Mouse (Mus musculus): ENCODE results near the gene Arrdc1.
"Not testable (repeated sequence)": the region's sequence is repeated elsewhere in the genome, so short reads cannot be mapped to it uniquely, and the experiment has no call there.

The Arrdc1 gene

DNA sequence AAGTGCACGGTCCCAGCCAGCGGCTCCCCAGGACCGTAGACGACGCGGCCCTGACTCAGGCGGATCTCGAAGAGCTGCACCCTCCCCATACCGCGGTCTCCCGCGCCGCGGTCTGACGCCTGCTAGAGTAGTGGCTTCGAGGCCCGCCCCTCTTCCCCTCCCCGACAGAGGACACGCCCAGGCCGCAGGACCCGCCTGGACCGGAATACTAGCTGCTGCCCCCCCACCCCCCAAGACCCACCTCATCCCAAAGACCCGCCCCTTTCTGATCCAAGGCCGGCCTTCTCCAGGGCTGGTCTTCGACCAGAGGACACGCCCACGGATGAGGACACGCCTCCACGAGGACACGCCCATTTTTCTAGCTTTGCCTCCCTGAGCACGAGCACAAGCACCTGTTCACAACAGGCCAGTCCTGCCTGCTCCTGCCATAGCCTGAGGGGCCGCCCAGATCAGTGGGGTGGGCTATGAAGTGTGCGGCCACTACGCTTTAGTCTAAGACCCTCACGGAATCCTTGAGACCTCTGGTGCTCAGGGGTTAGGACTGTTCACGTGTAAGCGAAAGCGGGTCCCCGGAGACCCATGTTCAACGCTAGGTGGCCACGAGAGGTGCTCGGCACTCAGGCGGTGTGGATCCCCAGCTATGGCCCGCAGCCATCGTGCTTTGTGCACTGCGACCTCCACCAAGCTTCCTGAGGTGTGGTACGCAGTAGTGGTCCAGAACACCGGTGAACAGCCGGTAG lies at the start of gene Arrdc1:
Gene Arrdc1 (minus strand): TSS at position 196 of the 740 bp plus-strand sequence.
- peak; percentile 98 for DNase-seq (ENCODE audit: low spot score)

DNA sequence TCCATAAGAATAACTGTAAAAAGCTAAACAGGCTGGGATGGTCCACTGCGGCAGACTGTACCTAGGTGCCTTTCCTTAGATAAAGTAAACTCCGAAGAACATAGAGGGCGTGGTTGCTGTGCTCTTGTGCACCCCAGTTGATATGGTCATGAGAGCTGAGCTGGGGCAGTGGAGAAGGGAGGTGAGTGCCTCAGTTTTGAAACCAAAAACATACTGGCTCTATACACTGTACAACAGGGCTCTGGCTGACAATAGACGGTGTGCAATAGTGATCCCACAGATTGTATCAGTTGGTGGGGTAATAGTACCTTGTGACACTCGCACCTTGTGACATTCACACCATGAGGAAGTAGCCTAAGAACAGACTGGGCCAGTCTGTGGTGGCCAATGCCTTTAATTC lies 41.9 kb upstream of the Arrdc1 start:
- no peak for DNase-seq (ENCODE audit: low spot score)

DNA sequence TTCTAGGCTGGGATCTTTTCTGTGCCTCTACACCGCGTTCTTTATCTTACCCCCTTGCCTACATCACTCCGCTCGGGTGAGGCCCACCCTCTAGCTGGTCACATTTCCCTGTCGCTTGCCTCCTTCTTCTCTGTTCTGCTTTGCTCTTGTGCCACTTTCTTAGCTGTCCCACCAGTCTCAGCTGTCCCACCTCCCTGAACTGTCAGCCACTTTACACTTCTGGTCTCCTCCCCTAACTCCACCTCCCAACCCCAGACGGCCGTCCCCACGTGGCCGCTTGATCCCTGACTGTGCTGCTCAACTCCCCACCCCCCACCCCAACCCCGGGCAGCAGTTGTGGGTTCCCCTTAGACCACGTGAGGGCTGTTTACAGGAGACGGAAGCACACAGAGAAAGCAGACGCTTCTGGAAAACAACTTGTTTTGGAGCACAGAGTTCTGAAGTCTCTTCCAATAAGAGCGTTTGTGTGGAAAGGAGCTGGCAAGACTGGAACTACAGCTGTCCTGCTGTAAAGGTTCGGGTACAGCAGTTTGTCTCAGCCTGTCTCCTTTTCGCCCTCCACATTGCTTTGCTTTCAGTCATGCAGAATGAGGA lies 40.7 kb upstream of the Arrdc1 start, which contains the start of gene Pnpla7:
Gene Pnpla7 (plus strand): TSS at position 330 of the 594 bp plus-strand sequence.
- DNase-seq (ENCODE audit: low spot score), result peak; percentile 87

DNA sequence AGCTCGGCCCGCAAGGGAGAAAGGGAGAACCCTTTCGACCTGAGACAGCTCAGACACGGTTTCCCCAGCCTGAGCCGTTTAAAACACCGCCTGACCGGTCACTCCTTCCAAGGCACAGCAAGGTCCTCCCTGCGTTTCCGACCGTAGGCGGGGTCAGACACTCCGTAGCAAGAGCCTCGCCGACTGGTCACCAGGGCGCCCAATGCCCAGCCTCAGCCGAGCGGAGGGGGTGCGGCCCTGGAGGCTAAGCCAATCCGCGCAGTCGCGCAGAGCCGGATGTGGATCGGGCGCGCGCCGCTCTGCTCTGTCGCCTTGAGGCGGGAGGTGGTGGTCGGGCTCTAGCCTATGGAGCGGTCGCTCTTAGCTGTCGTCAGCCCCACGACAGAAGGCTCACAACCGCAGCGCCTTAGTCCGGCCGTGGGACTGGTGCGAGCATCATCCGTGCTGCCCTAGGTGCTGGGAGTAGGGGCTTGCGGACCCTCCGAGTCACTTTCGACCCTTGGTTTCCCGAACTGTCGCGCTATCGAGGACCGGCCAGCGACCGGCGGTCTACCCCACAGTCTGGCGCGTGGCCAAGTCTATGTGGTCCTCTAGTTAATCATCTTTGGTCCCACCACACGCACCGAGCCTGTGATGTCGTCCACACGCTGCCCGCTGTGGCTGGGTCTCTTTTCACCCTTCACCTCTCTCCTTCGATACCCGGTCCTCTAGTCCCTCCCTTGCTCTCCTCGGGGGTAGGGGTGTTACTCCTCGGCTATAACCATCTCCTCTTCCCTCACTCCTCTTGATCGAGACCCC lies 40.1 kb upstream of the Arrdc1 start, which contains the start of gene Mrpl41:
Gene Mrpl41 (minus strand): TSS at position 193 of the 798 bp plus-strand sequence.
- DNase-seq (ENCODE audit: low spot score), result peak; percentile 99

DNA sequence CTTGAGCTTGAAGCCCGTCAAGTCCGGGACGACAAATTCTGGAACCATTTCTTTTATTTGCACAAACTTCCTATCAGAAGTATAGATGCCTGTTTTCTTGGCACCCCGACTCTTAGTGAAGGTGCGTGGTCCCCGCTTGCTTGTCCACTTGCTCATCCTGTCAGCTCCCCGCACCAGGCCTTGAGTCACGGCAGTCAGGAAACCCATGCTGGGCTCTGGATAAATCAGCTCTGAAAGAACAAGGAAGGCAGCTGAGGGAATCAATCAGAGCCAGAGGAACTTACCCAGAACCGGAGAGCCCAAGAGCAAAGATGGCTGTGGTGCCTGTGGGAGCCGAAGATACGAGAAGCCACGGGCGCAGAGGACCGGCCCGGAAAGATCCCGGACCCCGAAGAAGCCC lies 39.4 kb upstream of the Arrdc1 start:
- DNase-seq (ENCODE audit: low spot score), result not testable (repeated sequence)

DNA sequence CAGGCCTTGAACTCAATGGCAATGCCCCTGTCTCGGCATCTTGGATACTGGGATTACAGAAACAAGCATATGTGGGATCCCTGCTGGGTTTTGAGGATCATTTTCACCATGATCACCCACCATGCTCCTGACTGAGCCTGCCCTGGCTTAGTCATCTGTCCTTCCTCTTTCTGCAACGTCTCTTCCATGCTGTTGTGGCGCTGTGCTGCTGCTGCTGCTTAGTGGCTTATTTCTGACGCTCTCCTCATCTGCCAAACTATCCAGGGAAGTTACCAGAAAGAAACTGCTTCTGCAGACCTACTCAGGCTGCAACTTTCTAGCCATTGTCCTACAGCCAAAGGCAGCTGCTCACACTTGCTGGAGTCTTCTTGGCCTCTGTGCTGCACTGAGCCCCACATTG lies 35.3 kb upstream of the Arrdc1 start:
- DNase-seq (ENCODE audit: low spot score), result no peak

DNA sequence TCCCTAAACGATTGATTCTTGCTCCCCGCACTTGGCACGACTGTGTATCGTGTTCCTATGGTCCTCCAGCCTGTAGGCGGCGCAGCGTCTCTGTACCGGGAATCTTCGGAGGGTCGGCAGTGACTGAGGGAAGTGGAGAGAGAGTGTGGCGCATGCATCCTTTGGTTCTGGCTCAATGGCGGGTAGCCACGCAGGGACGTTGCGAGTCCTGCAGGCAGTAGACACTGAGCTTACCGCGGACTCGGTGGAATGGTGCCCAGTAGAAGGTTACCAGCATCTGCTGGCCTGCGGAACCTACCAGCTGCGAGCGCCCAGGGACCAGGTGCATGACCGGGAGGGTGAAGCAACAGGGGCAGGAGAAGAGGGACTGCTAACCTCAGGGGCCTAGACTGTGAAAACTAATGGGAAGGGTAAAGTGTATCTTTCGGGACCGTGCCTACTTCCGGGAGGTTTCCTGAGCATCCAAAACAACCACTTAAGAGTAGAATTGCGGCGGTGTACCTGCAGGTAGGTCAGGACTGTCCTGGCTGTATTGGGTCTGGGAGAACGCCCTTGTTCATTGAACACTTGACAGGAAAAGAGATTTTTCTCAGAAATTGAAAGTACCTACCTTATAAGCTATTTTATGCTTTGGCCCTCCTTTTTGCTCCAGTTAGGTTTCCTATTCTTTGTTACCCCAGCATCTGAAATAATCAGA lies 27.4 kb upstream of the Arrdc1 start, which contains the start of gene Dph7:
Gene Dph7 (plus strand): TSS at position 97 of the 697 bp plus-strand sequence.
- peak; percentile 96 for DNase-seq (ENCODE audit: low spot score)

DNA sequence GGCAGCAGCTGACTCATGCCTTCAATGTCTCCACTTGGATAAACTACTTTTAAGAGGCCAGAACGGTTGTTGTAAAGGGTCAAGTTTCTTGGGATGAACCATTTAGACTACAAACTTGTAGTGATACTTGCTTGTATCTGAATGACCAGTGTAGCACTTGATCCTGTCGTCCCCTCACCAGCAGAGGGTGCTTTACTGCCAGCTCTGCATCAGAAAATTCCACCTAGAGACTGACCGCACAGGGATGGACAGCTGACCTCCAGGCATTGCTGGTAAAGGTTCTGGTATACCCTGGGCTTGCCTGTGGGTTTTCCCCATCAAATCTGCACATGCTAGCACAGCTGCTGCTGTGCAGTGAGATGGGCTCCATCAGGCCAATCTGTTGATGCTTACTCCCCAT lies 25.9 kb upstream of the Arrdc1 start:
- peak; percentile 65 for DNase-seq (ENCODE audit: low spot score)

DNA sequence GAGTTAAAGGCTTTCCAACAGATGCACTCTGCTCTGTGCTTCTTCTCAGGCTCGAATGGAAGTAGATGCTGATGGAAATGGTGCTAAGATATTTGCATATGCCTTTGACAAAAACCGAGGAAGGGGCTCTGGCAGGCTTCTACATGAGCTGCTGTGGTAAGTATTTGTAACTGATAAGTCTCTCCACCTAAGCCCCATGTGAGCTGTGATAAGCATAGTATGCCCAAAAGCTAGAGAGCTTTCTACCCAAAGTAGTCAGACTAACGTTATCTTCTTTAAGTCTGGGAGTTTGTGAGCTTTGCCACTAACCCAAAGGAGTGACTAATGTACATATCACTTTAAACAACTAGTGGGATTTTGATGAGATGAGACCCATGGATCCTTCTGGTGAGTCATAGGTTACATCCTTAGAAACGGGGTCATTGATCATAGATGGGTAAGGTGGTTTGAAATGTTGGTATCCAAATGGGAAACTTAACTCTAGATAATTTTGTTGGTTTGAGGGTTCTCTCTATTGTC lies 17.5 kb upstream of the Arrdc1 start:
- DNase-seq (ENCODE audit: low spot score), result no peak

DNA sequence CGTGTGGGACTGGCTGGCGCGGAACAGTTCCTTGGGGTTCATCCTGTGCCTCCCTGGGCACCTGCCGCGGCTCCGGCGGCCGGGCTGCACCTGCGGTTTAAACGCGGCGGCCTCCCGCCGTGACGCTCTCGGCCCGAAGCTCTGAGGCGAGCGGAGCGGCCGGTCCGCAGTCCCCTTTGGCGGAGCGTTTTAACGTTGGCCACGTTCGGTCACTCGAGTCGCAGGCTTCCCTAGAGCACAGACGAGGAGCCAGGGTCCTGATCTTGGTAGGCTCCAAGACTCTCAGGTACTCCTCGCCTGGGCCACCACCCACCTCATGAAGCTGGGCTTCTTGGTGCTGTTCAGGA lies 15.1 kb upstream of the Arrdc1 start:
- peak; percentile 9 for DNase-seq (ENCODE audit: low spot score)

DNA sequence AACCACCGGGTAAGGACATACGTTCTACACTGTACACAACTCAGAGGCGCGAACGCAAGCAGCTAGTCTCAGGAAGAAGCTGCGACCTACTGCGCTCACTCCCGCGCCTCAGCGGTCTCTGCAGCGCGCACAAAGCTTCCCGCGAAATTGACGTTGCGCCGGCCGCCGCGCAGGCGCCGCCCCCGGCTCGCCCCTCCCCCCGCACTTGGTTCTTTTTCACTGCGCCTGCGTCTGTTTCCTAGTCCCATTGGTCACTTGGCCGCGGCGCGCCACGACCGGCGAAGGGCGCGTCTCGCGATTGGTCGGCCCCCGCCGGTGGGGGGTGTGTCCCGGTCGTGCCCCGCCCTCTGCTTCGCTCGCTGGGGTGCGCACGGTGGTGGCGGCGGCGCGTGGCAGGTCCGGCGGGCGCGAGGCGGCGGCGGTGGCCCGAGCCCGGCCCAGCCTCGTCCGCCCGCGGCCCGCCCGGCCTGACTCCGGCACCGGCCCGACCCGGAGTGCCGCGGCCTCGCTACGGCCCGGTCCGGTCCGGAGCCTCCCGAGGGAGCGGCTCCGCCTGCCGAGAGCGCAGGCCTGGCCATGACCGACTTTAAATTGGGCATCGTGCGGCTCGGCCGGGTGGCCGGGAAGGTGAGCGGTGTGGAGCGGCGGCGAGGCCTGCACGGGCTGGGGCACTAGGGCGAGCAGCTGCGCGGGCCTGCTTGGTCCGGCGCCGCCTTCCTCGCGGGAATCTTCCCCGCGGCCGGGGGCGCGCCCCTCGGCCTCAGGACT lies 14.6 kb upstream of the Arrdc1 start, which contains the start of gene Zmynd19:
Gene Zmynd19 (plus strand): TSS at position 372 of the 768 bp plus-strand sequence.
- peak; percentile 98 for DNase-seq (ENCODE audit: low spot score)

DNA sequence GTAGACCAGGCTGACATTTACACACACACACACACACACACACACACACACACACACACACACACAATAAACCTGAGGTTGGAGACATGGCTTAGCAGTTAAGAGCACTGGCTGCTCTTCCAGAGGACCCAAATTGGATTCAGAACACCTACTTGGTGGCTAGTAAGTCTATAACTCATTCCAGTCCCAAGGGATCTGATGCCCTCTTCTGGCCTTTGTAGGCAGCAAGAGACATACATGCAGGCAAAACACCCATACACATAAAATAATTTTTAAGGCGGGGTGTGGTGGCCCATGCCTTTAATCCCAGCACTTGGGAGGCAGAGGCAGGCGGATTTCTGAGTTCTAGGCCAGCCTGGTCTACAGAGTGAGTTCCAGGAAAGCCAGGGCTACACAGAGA lies 9.3 kb upstream of the Arrdc1 start:
- DNase-seq (ENCODE audit: low spot score), result peak; percentile 40

DNA sequence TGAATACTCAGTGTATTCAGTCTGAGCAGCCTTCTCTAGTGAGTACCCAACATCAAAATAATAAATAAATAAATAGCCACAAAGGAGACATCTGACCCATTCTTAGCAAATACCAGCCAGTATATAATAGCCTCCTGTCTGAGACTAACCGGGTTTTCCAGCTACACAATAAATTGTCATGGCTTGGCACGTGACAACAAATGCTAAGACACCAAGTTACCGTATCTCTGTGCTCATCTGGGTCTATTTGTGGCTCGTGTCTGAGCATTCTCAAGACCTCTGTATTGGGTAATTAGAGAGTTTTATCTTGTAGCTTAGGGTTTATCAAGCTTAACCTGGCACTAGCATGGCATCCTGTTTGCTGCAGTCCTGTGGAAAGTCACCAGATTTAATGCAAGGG lies 7.0 kb upstream of the Arrdc1 start:
- no peak for DNase-seq (ENCODE audit: low spot score)

DNA sequence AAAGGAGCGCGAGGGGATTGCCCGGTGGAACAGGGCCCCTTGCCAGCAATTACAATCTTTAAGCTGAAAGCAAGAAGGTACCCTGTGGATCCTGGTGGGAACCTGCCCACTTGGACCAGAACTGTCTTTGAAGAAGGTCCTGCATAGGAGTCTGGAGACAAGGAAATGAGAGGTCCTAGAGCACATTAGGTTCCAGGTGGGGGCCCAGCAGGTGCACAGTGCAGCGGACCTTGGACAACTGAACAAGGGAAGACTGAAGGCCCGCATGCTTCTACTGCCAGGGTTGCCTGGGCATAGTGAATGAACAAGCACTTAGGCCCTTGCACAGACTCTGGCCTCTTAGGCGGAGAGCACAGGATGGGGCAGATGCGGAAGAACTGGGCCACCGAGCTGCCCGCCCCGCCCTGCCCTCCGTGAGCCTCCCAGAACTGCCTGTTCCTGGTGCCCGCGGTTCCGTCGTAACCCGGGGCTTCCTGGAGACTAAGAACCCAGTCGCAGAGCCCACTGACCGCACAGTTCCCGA lies 550 bp downstream of the Arrdc1 start:
- DNase-seq (ENCODE audit: low spot score), result no peak

DNA sequence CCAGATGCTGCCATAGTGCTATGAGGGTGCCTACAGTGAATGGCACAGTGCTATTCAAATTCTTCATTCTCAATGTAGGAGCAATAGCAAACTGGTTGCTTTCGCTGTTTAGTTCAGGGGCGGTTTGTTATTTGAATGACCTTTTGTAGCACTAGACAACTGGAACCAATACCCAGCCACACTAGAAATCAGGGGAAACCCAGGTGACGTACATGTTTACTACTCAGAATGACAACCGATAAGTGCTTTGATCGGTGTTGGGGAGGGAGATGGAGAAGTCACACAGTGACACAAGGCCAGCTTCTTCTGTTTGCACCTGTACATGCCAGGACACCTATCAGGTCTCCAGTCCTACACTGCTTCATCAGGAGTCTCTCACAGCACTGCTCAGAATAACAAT lies 5.5 kb downstream of the Arrdc1 start:
- no peak for DNase-seq (ENCODE audit: low spot score)

DNA sequence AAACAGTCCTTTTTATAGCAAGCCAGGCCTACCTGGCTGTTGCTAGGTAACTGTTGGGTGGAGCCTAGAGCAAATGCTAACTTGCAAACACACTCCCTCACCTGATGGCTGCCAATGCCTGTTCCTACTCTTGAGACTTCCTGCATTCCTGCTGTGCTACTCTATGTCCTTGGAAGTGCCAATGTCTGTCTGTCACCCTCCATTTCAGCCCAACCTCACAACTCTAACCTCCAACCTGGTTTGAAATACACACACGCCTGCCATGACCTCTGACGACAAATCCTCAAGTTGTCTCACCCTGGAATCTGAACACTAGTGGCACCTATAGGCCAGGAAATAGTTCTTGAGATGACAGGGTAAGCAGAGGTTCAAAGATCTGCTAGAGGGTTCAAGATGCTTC lies 5.9 kb downstream of the Arrdc1 start:
- no peak for DNase-seq (ENCODE audit: low spot score)

DNA sequence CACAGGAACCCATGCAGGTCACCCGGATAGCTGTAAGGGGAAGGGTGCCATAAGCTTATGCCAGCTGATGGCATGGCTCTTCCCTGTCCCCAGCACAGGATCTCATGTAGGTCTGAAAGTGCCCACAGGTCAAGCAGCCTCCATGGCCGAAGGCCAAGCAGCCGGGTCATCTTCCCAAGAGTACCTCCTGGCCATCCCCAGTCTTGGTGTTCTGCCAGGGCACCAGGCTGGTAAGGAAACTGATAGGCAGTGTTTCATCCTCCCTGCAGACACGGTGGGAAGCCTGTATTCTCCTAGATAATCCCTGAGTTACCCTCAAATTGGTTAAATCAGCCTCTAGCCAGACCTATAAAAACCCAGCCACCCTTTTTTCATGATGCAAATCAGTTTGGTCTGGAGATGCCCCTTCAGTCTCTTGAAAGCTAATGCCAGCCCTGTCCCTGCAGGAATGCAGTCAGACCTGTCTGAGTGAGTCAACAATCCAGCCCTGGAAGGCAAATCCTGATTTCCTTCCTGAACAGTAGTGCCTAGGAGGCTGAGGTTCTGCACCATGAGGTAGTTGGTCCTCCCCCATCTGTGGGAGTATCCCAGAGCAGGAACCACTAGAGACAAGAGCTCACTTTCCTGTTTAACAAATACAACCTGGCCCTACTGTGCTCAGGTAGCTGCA lies 7.1 kb downstream of the Arrdc1 start:
- peak; percentile 38 for DNase-seq (ENCODE audit: low spot score)

DNA sequence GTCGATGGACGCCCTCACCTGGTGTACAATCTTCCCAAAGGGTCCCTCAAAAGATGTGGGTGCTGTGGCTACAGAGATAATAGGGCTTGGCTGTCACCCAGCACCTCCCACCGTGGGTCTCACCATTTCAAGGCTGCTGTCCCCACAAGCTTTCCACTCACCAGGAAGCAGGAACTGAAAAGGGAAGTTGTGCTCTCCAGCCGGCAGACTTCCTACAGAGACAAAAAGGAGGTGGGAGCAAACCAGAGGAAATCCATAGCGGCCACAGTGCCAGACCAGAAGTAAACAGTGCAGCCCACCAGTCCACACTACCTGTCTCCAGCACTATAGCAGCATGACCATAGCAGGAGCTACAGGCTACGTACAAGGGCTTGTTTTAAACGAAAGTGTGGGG lies 8.1 kb downstream of the Arrdc1 start:
- no peak for DNase-seq (ENCODE audit: low spot score)

DNA sequence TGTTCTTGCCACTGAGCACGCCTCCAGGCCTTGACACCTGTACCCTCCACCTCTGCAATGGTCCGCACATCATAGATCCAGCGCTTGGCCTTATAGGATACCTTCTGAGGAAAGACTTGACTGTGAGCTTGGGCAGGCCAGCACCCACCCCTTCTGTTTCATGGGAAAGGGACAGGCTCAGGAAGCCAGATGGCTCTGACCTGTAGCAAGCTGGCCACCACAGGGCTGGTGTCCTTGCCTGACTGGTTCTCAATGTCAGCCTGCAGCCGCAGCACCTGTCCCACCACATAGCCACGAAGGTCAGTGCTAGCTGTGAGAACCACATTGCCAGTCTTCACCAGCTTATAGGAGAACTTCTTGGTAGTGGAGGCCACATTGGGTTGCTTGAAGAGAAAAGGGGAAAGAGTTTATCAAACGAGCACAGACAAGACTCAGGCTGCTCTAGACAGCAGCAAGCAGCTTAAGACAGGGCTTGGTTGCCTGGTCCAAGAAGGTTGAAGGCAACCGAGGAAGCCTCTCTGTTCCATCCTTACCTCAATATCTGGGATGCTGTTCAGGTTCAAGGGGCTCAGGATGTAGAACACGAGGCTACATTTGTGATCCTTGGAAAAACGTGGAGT lies 8.6 kb downstream of the Arrdc1 start:
- no peak for DNase-seq (ENCODE audit: low spot score)

DNA sequence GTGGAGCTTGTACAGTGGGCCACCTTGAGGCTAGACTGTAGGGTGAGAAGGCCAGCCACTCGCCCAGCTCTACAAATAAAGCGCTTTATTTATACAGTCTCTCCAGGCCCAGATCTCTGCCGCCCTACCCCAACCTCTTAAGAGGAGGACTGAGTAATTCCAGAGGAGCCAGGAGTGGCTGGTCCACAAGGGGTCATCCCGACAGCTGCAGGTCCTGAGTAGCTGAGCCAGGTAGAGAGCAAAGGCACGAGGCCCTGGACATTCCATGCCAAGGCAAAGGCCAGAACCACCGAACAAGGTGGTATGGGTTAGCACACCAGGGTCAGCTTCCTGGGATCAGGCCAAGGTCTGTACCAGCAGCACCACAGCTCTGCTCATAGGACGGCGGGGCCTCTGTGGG lies 9.8 kb downstream of the Arrdc1 start:
- no peak for DNase-seq (ENCODE audit: low spot score)

All from embryo, embryonic 10 days (tissue).